Mouse (Mus musculus): ENCODE measurements around the gene Cnn1.
A peak's percentile ranks its signal among the peaks of the same experiment; 100 is the strongest.

Gene Cnn1

DNA sequence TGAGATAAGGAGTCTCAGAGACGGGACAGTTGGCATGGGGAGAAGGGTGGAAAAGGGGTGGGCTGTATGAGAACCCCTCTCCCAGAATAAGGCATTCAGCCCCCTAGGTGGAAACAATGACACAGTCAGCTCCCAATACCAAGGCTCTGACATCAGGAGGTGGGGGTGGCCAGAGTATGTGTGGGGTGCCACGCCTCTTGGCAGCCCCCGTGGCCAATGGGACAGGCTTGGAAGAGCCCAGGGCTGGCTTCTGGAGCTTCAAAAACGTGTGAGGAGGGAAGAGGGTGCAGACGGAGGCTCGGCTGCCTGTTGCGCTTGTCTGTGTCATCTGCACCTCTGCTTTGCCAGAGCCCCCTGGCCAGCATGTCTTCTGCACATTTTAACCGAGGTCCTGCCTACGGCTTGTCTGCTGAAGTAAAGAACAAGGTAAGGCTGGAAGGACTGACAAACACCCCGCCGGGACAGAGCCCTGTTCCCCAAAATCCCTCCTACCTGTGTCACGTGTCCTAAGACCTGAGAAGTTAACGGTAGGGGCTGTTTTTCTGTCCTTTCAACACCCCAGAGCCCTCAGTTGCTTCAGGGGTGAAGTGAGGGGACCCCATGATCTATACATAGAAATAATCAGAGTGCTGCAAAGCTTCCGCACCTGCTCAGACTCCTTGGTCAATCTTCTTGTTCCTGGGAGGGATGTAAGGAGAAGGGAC lies at the start of gene Cnn1:
Gene Cnn1, plus strand, starts transcription at position 224 of the 704 bp plus-strand sequence.
- DNase-seq (ENCODE audit: low spot score) = no peak

- DNase-seq (ENCODE audit: low spot score) = no peak
Observed at GRCm38 (mm10) chr9:22049315-22049714, 49.7 kb upstream of the Cnn1 start.

GRCm38 (mm10) chr9:22049721-22050270 lies 49.2 kb upstream of the Cnn1 start:
- DNase-seq (ENCODE audit: low spot score) = no peak

- peak; percentile 71 for DNase-seq (ENCODE audit: low spot score)
Observed at GRCm38 (mm10) chr9:22050351-22050889, 48.6 kb upstream of the Cnn1 start.

GRCm38 (mm10) chr9:22051161-22051957 lies 47.7 kb upstream of the Cnn1 start:
- no peak for DNase-seq (ENCODE audit: low spot score)

DNA sequence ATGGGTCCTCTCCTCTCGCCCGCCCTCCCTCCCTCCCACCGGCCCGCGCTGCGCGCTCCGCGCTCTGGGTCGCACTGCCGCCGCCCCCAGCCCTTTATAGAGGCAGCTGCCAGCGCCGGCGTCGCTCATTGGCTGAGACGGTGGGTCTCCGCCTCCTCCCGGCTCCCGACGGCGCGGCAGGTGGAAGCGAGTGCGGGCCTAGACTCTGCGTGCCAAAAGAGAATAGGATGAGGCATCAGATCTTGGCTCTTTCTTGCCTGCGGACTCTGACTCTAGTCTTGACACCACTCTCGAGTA lies 47.1 kb upstream of the Cnn1 start, which contains the start of gene Elavl3:
Gene Elavl3, minus strand, starts transcription at position 66 of the 297 bp plus-strand sequence.
- peak; percentile 63 for DNase-seq (ENCODE audit: low spot score)

GRCm38 (mm10) chr9:22053657-22054056 lies 45.4 kb upstream of the Cnn1 start:
- DNase-seq (ENCODE audit: low spot score) = no peak

GRCm38 (mm10) chr9:22054411-22055076 lies 44.5 kb upstream of the Cnn1 start:
- DNase-seq (ENCODE audit: low spot score) = peak; percentile 85

GRCm38 (mm10) chr9:22055713-22056112 lies 43.3 kb upstream of the Cnn1 start:
- no peak for DNase-seq (ENCODE audit: low spot score)

DNA sequence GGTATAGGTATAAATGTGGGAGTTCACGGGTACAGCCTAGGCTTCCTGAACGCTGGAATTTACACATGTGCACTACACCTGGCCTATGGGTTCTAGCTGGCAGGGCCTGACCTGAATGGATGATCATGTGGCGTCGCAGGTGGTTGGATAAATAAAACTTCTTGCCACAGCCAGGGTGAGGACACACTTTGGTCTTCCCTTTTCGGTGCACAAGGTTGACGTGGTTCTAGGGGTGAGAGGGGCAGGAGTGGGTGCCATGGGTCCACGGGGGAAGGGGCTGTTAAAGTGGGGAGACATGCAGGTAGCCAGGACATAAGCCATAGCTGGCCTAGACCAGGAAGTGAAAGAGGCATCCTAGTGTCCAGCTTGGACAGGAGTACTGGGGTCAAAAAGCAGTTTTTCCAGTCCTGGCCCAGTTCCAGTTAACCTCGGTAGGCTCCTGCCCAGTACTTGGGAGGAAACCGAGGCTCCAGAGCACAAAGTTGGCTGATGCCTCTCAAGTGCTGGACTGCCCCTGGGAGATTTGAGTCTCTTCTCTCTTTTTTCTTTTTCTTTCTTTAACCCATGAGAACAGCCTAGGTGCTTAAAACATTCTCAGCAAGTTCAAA lies 42.6 kb upstream of the Cnn1 start:
- no peak for DNase-seq (ENCODE audit: low spot score)

DNA sequence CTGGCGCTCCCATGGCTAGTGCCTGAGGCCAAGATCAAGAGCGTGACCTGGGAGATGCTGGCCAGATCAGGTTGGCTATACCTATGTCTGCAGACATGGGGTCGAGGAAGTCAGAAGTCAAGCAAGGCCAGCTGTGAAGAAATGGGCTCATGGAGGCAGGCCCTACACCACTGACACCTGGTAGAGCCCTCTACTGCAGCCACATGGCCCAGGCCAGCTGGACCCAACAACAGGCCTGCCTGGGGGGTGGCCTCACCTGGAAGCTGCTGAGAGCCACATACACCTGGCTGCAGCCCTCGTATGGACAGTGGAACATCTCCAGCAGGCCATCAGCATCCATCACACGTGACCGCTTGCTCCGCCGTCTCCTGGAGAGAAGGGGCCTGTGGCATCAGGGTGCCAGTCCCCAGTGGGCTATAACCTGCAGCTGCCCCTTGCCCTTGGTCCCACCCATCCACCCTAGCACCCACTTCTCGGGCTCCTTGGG lies 41.9 kb upstream of the Cnn1 start:
- no peak for DNase-seq (ENCODE audit: low spot score)

GRCm38 (mm10) chr9:22058011-22058424 lies 41.0 kb upstream of the Cnn1 start:
- no peak for DNase-seq (ENCODE audit: low spot score)

GRCm38 (mm10) chr9:22061339-22061738 lies 37.7 kb upstream of the Cnn1 start:
- DNase-seq (ENCODE audit: low spot score) = no peak

- no peak for DNase-seq (ENCODE audit: low spot score)
Observed at GRCm38 (mm10) chr9:22064341-22064740, 34.7 kb upstream of the Cnn1 start.

- no peak for DNase-seq (ENCODE audit: low spot score)
Observed at GRCm38 (mm10) chr9:22065642-22066041, 33.4 kb upstream of the Cnn1 start.

DNA sequence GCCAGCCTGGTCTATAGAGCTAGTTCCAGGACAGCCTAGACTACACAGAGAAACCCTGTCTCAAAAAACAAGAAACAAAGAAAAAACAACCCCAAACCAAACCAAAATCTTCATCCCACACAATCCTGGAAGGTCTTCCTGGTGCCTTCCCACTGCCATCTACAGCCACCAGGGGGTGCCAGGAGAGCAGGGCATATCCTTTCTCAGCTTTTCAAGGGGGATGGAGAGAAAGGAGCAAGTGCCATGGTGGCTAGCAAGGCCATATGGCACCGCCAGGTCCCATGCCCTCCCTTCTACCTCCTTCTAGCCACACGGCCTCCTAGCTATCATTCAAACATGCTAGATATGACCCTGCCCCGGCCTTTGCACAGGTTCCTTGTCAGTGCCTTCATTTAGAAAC lies 32.6 kb upstream of the Cnn1 start:
- no peak for DNase-seq (ENCODE audit: low spot score)

GRCm38 (mm10) chr9:22067195-22067594 lies 31.8 kb upstream of the Cnn1 start:
- no peak for DNase-seq (ENCODE audit: low spot score)

DNA sequence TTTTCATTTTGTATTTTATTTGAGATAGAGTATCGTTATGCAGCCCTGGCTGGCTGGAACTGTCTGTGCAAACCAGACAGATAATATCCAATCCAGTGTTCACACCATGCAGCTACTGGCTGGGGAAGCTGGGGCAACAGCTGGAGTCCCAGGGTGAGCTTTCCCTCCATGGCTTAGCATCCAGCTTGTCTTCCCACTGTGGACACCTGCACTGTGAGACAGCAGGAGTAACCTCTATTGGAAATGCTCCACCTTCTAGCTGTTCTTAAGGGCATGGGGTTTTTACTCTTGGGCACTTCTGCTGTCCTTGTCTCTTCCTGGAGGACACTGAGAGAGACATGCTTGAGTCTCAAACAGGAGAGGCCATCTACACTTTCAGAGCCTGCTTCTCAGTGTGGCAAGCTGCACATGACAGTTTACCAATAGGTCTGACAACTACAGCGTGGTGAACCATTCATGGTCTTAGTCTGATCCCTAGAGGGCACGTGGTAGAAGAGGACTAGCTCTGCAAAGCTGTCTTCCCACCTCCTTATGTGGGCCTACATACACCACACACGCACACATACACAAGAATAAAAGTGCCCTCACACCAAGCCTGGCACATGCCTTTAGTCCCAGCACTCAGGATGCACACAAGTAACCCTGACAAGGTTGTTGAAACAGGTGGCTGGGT lies 29.0 kb upstream of the Cnn1 start:
- no peak for DNase-seq (ENCODE audit: low spot score)

GRCm38 (mm10) chr9:22070791-22071573 lies 28.0 kb upstream of the Cnn1 start, which contains the start of the genes Gm49318 and Zfp653:
Gene Gm49318 (minus strand): TSS chr9:22071259.
Gene Zfp653 (minus strand): TSS chr9:22071376.
- peak; percentile 93 for DNase-seq (ENCODE audit: low spot score)

DNA sequence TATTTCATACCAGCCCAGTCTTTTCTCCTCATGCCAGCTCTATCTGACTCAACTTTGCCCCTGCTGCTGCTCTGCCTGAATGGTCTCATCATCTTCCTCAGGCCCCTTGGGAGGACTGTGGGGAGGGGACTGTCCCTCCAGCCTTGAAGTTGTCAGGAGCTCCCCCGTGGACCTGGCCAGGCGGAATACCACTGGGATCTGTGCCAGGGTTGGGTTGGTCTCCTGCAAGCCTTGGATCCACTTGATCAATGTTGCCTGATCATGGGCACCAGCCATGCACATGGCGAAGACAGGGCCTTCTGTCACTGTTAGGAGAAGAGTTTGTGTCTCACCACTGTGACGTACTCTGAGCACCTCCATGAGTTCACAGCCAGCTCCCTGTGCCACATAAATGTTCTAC lies 26.7 kb upstream of the Cnn1 start:
- DNase-seq (ENCODE audit: low spot score) = no peak
